Mouse (Mus musculus) midbrain, embryonic 11.5 days (tissue): ENCODE results near the gene Tbx10. TPM values are rescaled to one million over a fixed set of nuclear protein-coding genes. Genes with fewer than 3 reads are reported as not detected.

Experiments used
- ATAC-seq: fragments of 200-750 bp; cut with Nextera tagmentation; 2 replicates; pipeline ENCODE4 v1.8.0; 2017; ENCODE audit warnings: moderate TSS enrichment, moderate library complexity; ENCODE audit not compliant: low FRiP score
- DNase-seq: peaks from one replicate; pipeline ENCODE4 v3.0.0; 2015; ENCODE audit warnings: low spot score; ENCODE audit errors: missing footprints
- H3K27ac ChIP-seq: fragments of 300-500 bp; sonication (generic); 2 replicates; pipeline ENCODE4 v1.5.1; 2014; ENCODE audit warnings: low read depth, low read length
- H3K27me3 ChIP-seq: fragments of 300-500 bp; sonication (generic); 2 replicates; pipeline ENCODE4 v1.6.1; 2014; ENCODE audit warnings: mild to moderate bottlenecking, low read length, moderate library complexity, mixed read lengths; ENCODE audit not compliant: control insufficient read depth, insufficient read depth
- H3K36me3 ChIP-seq: fragments of 300-500 bp; sonication (generic); 2 replicates; pipeline ENCODE4 v1.6.1; 2014; ENCODE audit warnings: mild to moderate bottlenecking, low read length, moderate library complexity, mixed read lengths; ENCODE audit not compliant: control insufficient read depth, insufficient read depth
- H3K4me1 ChIP-seq: fragments of 300-500 bp; sonication (generic); 2 replicates; pipeline ENCODE4 v1.6.1; 2014; ENCODE audit warnings: low read length; ENCODE audit not compliant: control insufficient read depth, insufficient read depth
- H3K4me2 ChIP-seq: fragments of 300-500 bp; sonication (generic); 2 replicates; pipeline ENCODE4 v1.6.1; 2014; ENCODE audit warnings: mild to moderate bottlenecking, moderate library complexity
- H3K4me3 ChIP-seq: fragments of 300-500 bp; sonication (generic); 2 replicates; pipeline ENCODE4 v1.5.1; 2014; ENCODE audit warnings: low read depth, low read length
- H3K9ac ChIP-seq: fragments of 300-500 bp; sonication (generic); 2 replicates; pipeline ENCODE4 v1.6.1; 2014; ENCODE audit warnings: low read length
- H3K9me3 ChIP-seq: fragments of 300-500 bp; sonication (generic); 2 replicates; pipeline ENCODE4 v1.6.1; 2016; ENCODE audit warnings: low read length; ENCODE audit not compliant: control insufficient read depth
- WGBS: fragments of 180-500 bp; shearing (Covaris S2); extraction: QIAGEN DNeasy Blood & Tissue Kit; methylation state at CpG from one replicate; pipeline ENCODE4 v1.1.7; 2014; 5-methylcytosine and 5-hydroxymethylcytosine counted together
- polyA plus RNA-seq: library from polyadenylated mRNA; unstranded; fragments of >200 nt; fragmentation: Nextera tagmentation; extraction: Ambion mirVana; gene quantifications from 2 replicates; pipeline ENCODE4 v1.2.1, GENCODE M21; 2014

Gene Tbx10
- polyA plus RNA-seq, 1 experiment from 2014 or later: not detected

- Histone ChIP-seq H3K4me2 (no peak overlapping the region), H3K36me3 (no peaks in the 10 kb centered on the region), H3K27ac (no peak overlapping the region), H3K4me1 (0 out of 2 replicates have a peak, but pooled peaks cover under 1% of the 10 kb centered on the region), H3K9ac (no peak overlapping the region), H3K27me3 (no peaks in the 10 kb centered on the region), H3K9me3 (no peaks in the 10 kb centered on the region), H3K4me3 (no peak overlapping the region)
- 60% methylated on average over 10 of the region's 10 CpGs for WGBS
- DNase-seq (peak; percentile 69), ATAC-seq (no peak)
These were observed 25.5 kb downstream of the Tbx10 start for GRCm38 (mm10) chr19:4017921-4018587.

GRCm38 (mm10) chr19:4018743-4019583 is 26.4 kb downstream of the Tbx10 start:
- H3K4me2 ChIP-seq: no peak overlapping the region
- no peak overlapping the region for H3K9ac ChIP-seq
- WGBS: 37% methylated on average over 18 of the region's 18 CpGs
- H3K4me1 ChIP-seq: no peaks in the 10 kb centered on the region
- H3K9me3 ChIP-seq: no peaks in the 10 kb centered on the region
- no peak overlapping the region for H3K4me3 ChIP-seq
- H3K27ac ChIP-seq: no peak overlapping the region
- ATAC-seq (0 out of 2 replicates have a peak, but pooled peaks have one; percentile 52), DNase-seq (peak; percentile 92)
- no peaks in the 10 kb centered on the region for H3K36me3 ChIP-seq
- H3K27me3 ChIP-seq: no peaks in the 10 kb centered on the region

- no peaks in the 10 kb centered on the region for H3K4me1 ChIP-seq
- ATAC-seq (no peak), DNase-seq (no peak)
- no peak overlapping the region for H3K27ac ChIP-seq
- 86% methylated on average over 7 of the region's 7 CpGs for WGBS
- no peaks in the 10 kb centered on the region for H3K27me3 ChIP-seq
- H3K9me3 ChIP-seq: no peaks in the 10 kb centered on the region
- H3K4me3 ChIP-seq: no peak overlapping the region
- H3K9ac ChIP-seq: no peak overlapping the region
- H3K36me3 ChIP-seq: no peaks in the 10 kb centered on the region
- H3K4me2 ChIP-seq: no peak overlapping the region
These were observed 30.6 kb downstream of the Tbx10 start for GRCm38 (mm10) chr19:4023185-4023584.

GRCm38 (mm10) chr19:4027576-4027975 is 35.0 kb downstream of the Tbx10 start:
- ATAC-seq: no peak
- Histone ChIP-seq H3K27me3 (no peaks in the 10 kb centered on the region), H3K9ac (no peak overlapping the region)

GRCm38 (mm10) chr19:4032668-4033067 is 40.1 kb downstream of the Tbx10 start:
- DNase-seq: no peak
- ATAC-seq: no peak
- Histone ChIP-seq H3K36me3 (no peaks in the 10 kb centered on the region), H3K9me3 (no peaks in the 10 kb centered on the region), H3K4me2 (no peak overlapping the region), H3K9ac (no peak overlapping the region), H3K4me1 (peaks cover 5% of the 10 kb centered on the region; the same call in 1 of the 2 replicates), H3K27me3 (no peaks in the 10 kb centered on the region), H3K4me3 (no peak overlapping the region), H3K27ac (no peak overlapping the region)
- 55% methylated on average over 7 of the region's 7 CpGs for WGBS

More at GRCm38 (mm10) chr19:4027576-4027975, 35.0 kb downstream of the Tbx10 start:
- H3K4me2 ChIP-seq: no peak overlapping the region
- H3K4me3 ChIP-seq: no peak overlapping the region
- no peaks in the 10 kb centered on the region for H3K36me3 ChIP-seq
- no peaks in the 10 kb centered on the region for H3K9me3 ChIP-seq
- H3K27ac ChIP-seq: no peak overlapping the region
- H3K4me1 ChIP-seq: no peaks in the 10 kb centered on the region
- peak; percentile 17 for DNase-seq

- Histone ChIP-seq H3K9me3 (no peaks in the 10 kb centered on the region), H3K27me3 (no peaks in the 10 kb centered on the region), H3K4me3 (no peak overlapping the region), H3K4me1 (peaks cover 9% of the 10 kb centered on the region; the same call in 1 of the 2 replicates), H3K9ac (no peak overlapping the region), H3K27ac (no peak overlapping the region), H3K4me2 (no peak overlapping the region), H3K36me3 (no peaks in the 10 kb centered on the region)
- WGBS: 83% methylated on average over 3 of the region's 3 CpGs
- DNase-seq: no peak
- ATAC-seq: no peak
These were observed 40.7 kb downstream of the Tbx10 start for GRCm38 (mm10) chr19:4033298-4033697.

- DNase-seq: peak; percentile 17
- no peak overlapping the region for H3K27ac ChIP-seq
- ATAC-seq: no peak
- no peak overlapping the region for H3K4me3 ChIP-seq
- H3K4me1 ChIP-seq: peaks cover 9% of the 10 kb centered on the region; the same call in 1 of the 2 replicates
- H3K9me3 ChIP-seq: no peaks in the 10 kb centered on the region
- H3K36me3 ChIP-seq: no peaks in the 10 kb centered on the region
- H3K4me2 ChIP-seq: no peak overlapping the region
- no peak overlapping the region for H3K9ac ChIP-seq
- H3K27me3 ChIP-seq: no peaks in the 10 kb centered on the region
- WGBS: 54% methylated on average over 5 of the region's 5 CpGs
These were observed 41.2 kb downstream of the Tbx10 start for GRCm38 (mm10) chr19:4033742-4034141.

GRCm38 (mm10) chr19:4036327-4037045 is 43.9 kb downstream of the Tbx10 start:
- H3K4me1 ChIP-seq: peaks cover 9% of the 10 kb centered on the region; the same call in 1 of the 2 replicates
- peak; percentile 73 for DNase-seq
- no peak overlapping the region for H3K4me3 ChIP-seq
- no peaks in the 10 kb centered on the region for H3K27me3 ChIP-seq
- no peak for ATAC-seq
- no peaks in the 10 kb centered on the region for H3K9me3 ChIP-seq
- H3K9ac ChIP-seq: no peak overlapping the region
- H3K4me2 ChIP-seq: no peak overlapping the region
- 77% methylated on average over 12 of the region's 12 CpGs for WGBS
- H3K36me3 ChIP-seq: no peaks in the 10 kb centered on the region
- no peak overlapping the region for H3K27ac ChIP-seq
